Mouse (Mus musculus) mouse embryonic stem cell (cell line): ENCODE data around the gene Mst1r.

ENCODE experiments used
- in situ Hi-C, 2 experiments: fragments of 300-500 bp; cut with MboI; formaldehyde crosslinking; loops; 1 replicate in 1 of 2; 3 replicates in 1 of 2; pipeline ENCODE4 v1.14.3; 2019 to 2020; ENCODE audit warnings: low sequenced_read_pairs in 2 of 2, low pct_unique_long_range_greater_than_20kb in 1 of 2, mixed read lengths in 1 of 2; ENCODE audit not compliant: unreplicated experiment in 1 of 2

Gene Mst1r

GRCm38 (mm10) chr9:107908410-107909158, 1.9 kb downstream of the Mst1r start:
- in situ Hi-C loops, result no loop called here

- in situ Hi-C loops, result no loop called here
Observed at GRCm38 (mm10) chr9:107910025-107910769, 3.5 kb downstream of the Mst1r start.

GRCm38 (mm10) chr9:107914764-107915420, 8.2 kb downstream of the Mst1r start:
- in situ Hi-C loops, result no loop called here

GRCm38 (mm10) chr9:107917895-107918608, 11.4 kb downstream of the Mst1r start:
- in situ Hi-C loops, result no loop called here

GRCm38 (mm10) chr9:107918884-107919283, 12.2 kb downstream of the Mst1r start:
- in situ Hi-C loops, result no loop called here

GRCm38 (mm10) chr9:107919441-107919840, 12.8 kb downstream of the Mst1r start:
- in situ Hi-C loops, result no loop called here

GRCm38 (mm10) chr9:107923021-107923420, 16.3 kb downstream of the Mst1r start:
- in situ Hi-C loops, result no loop called here

- in situ Hi-C loops, result no loop called here
Observed at GRCm38 (mm10) chr9:107923956-107924355, 17.3 kb downstream of the Mst1r start.

- in situ Hi-C loops, result no loop called here
Observed at GRCm38 (mm10) chr9:107925251-107925650, 18.6 kb downstream of the Mst1r start.

- in situ Hi-C loops, result no loop called here
Observed at GRCm38 (mm10) chr9:107926920-107927420, 20.3 kb downstream of the Mst1r start.

GRCm38 (mm10) chr9:107927749-107928148, 21.1 kb downstream of the Mst1r start:
- in situ Hi-C loops, result no loop called here

GRCm38 (mm10) chr9:107928169-107928568, 21.5 kb downstream of the Mst1r start, which contains the start of gene Actl11:
TSS of gene Actl11 (plus strand) at chr9:107928469.
- in situ Hi-C loops, result no loop called here

- in situ Hi-C loops, result no loop called here
Observed at GRCm38 (mm10) chr9:107932221-107932620, 25.5 kb downstream of the Mst1r start.

GRCm38 (mm10) chr9:107934146-107934545, 27.5 kb downstream of the Mst1r start:
- in situ Hi-C loops, result no loop called here

GRCm38 (mm10) chr9:107935374-107935773, 28.7 kb downstream of the Mst1r start, which contains the start of gene Camkv:
TSS of gene Camkv (plus strand) at chr9:107935674.
- in situ Hi-C loops, result no loop called here

GRCm38 (mm10) chr9:107935790-107936214, 29.1 kb downstream of the Mst1r start:
- in situ Hi-C loops, result no loop called here

GRCm38 (mm10) chr9:107936215-107936822, 29.6 kb downstream of the Mst1r start:
- in situ Hi-C loops, result no loop called here

GRCm38 (mm10) chr9:107936831-107937230, 30.2 kb downstream of the Mst1r start:
- in situ Hi-C loops, result no loop called here
